Mouse (Mus musculus) liver, postnatal 0 days (tissue): ENCODE data around the gene Axl.

ENCODE experiments used
- CTCF ChIP-seq: sonication (generic); IDR thresholded peaks from 2 replicates; pipeline ENCODE4 v1.5.1; 2016; ENCODE audit warnings: antibody characterized with exemption, low read depth
- EP300 ChIP-seq: IDR thresholded peaks from 2 replicates; pipeline ENCODE4 v1.6.1; 2016; ENCODE audit warnings: antibody characterized with exemption, low read depth, mild to moderate bottlenecking

GRCm38 (mm10) chr7:25710519-25711130 is 77.9 kb downstream of the Axl start:
- TF ChIP-seq CTCF (no peak), EP300 (no peak)
